Mouse (Mus musculus) MEL (cell line): ENCODE measurements around the gene Mark2. TPM values are rescaled to one million over a fixed set of nuclear protein-coding genes. Genes with fewer than 3 reads are reported as not detected.

Source experiments
- DNase-seq: peaks from one replicate; pipeline ENCODE4 v3.0.0; 2011; ENCODE audit warnings: low read depth, low spot score
- H3K27ac ChIP-seq: 2 replicates; pipeline ENCODE4 v1.5.1; 2012; ENCODE audit warnings: low read depth, mild to moderate bottlenecking, control low read depth, low read length, moderate library complexity; ENCODE audit not compliant: control insufficient read depth
- H3K27me3 ChIP-seq, 2 experiments: fragments of 150-350 bp in 1 of 2; sonication (generic) in 1 of 2; 2 replicates each; pipeline ENCODE4 v1.6.1; 2012; ENCODE audit warnings: low read length in 2 of 2, mild to moderate bottlenecking in 2 of 2, improper control_type of control experiment in 1 of 2, moderate library complexity in 1 of 2; ENCODE audit not compliant: insufficient read depth in 2 of 2, control insufficient read depth in 1 of 2
- H3K36me3 ChIP-seq, 2 experiments: 2 replicates each; pipeline ENCODE4 v1.6.1; 2012 to 2014; ENCODE audit warnings: low read length in 2 of 2, improper control_type of control experiment in 1 of 2, inconsistent platforms in 1 of 2, mild to moderate bottlenecking in 1 of 2; ENCODE audit not compliant: insufficient read depth in 2 of 2, control insufficient read depth in 1 of 2
- H3K4me1 ChIP-seq, 2 experiments: fragments of 150-350 bp in 1 of 2; sonication (generic) in 1 of 2; 2 replicates each; pipeline ENCODE4 v1.6.1; 2012; ENCODE audit warnings: low read length in 2 of 2, improper control_type of control experiment in 1 of 2, mild to moderate bottlenecking in 1 of 2; ENCODE audit not compliant: insufficient read depth in 2 of 2, control insufficient read depth in 1 of 2
- H3K4me3 ChIP-seq, 2 experiments: fragments of 150-350 bp in 1 of 2; sonication (generic) in 1 of 2; 2 replicates each; pipeline ENCODE4 v1.5.1; 2012; ENCODE audit warnings: low read depth in 2 of 2, low read length in 2 of 2, mild to moderate bottlenecking in 2 of 2, moderate library complexity in 2 of 2, control low read depth in 1 of 2, improper control_type of control experiment in 1 of 2; ENCODE audit not compliant: control insufficient read depth in 1 of 2, insufficient read depth in 1 of 2
- H3K79me2 ChIP-seq: 2 replicates; pipeline ENCODE4 v1.6.1; 2012; ENCODE audit warnings: mild to moderate bottlenecking, low read length, moderate library complexity; ENCODE audit not compliant: control insufficient read depth, poor library complexity, insufficient read depth
- H3K9ac ChIP-seq: 2 replicates; pipeline ENCODE4 v1.6.1; 2012; ENCODE audit warnings: low read depth, mild to moderate bottlenecking, control low read depth, low read length, moderate library complexity; ENCODE audit not compliant: control insufficient read depth, poor library complexity, severe bottlenecking
- H3K9me3 ChIP-seq: fragments of 150-350 bp; sonication (generic); replicated peaks from 2 replicates; pipeline ENCODE4 v1.6.1; 2012; ENCODE audit warnings: mild to moderate bottlenecking, low read length, improper control_type of control experiment, moderate library complexity; ENCODE audit not compliant: insufficient read depth
- BHLHE40 ChIP-seq: IDR thresholded peaks from 2 replicates; pipeline ENCODE4 v1.6.1; 2012; ENCODE audit warnings: low read depth, mild to moderate bottlenecking, inconsistent platforms, low read length, improper control_type of control experiment, borderline replicate concordance
- CHD1 ChIP-seq: IDR thresholded peaks from 2 replicates; pipeline ENCODE4 v1.6.1; 2012; ENCODE audit warnings: low read depth, mild to moderate bottlenecking, inconsistent platforms, low read length, improper control_type of control experiment
- CHD2 ChIP-seq: IDR thresholded peaks from 2 replicates; pipeline ENCODE4 v1.6.1; 2011; ENCODE audit warnings: low read length, improper control_type of control experiment
- CTCF ChIP-seq, 3 experiments: IDR thresholded peaks in 2 of 3; conservative IDR thresholded peaks in 1 of 3; 2 replicates each; pipeline ENCODE4 v1.5.1; 2011 to 2012; ENCODE audit warnings: low read length in 3 of 3, low read depth in 2 of 3, mild to moderate bottlenecking in 2 of 3, improper control_type of control experiment in 1 of 3, inconsistent platforms in 1 of 3, mixed read lengths in 1 of 3, moderate library complexity in 1 of 3; ENCODE audit not compliant: control insufficient read depth in 1 of 3, insufficient read depth in 1 of 3, poor library complexity in 1 of 3, severe bottlenecking in 1 of 3
- ETS1 ChIP-seq: IDR thresholded peaks from 2 replicates; pipeline ENCODE4 v1.6.1; 2012; ENCODE audit warnings: low read depth, mild to moderate bottlenecking, inconsistent platforms, low read length, improper control_type of control experiment, moderate library complexity
- GABPA ChIP-seq: IDR thresholded peaks from 2 replicates; pipeline ENCODE4 v1.6.1; 2012; ENCODE audit warnings: low read depth, mild to moderate bottlenecking, inconsistent platforms, low read length, improper control_type of control experiment, moderate library complexity
- GATA1 ChIP-seq: IDR thresholded peaks from 2 replicates; pipeline ENCODE4 v1.6.1; 2011; ENCODE audit warnings: low read depth, low read length, improper control_type of control experiment
- HCFC1 ChIP-seq: IDR thresholded peaks from 2 replicates; pipeline ENCODE4 v1.6.1; 2012; ENCODE audit warnings: low read depth, mild to moderate bottlenecking, inconsistent platforms, low read length, improper control_type of control experiment, moderate library complexity
- JUND ChIP-seq: IDR thresholded peaks from 2 replicates; pipeline ENCODE4 v1.6.1; 2011; ENCODE audit warnings: low read depth, mild to moderate bottlenecking, improper control_type of control experiment, low read length
- MAFK ChIP-seq: IDR thresholded peaks from 2 replicates; pipeline ENCODE4 v1.6.1; 2011; ENCODE audit warnings: low read depth, mild to moderate bottlenecking, low read length, improper control_type of control experiment, borderline replicate concordance
- MAX ChIP-seq: IDR thresholded peaks from 2 replicates; pipeline ENCODE4 v1.6.1; 2011; ENCODE audit warnings: low read length, improper control_type of control experiment
- MEF2A ChIP-seq: IDR thresholded peaks from 2 replicates; pipeline ENCODE4 v1.6.1; 2014; ENCODE audit warnings: low read depth, mild to moderate bottlenecking, inconsistent platforms, low read length, improper control_type of control experiment; ENCODE audit not compliant: poor library complexity, insufficient replicate concordance, severe bottlenecking; ENCODE audit errors: extremely low read depth
- MXI1 ChIP-seq: IDR thresholded peaks from 2 replicates; pipeline ENCODE4 v1.6.1; 2011; ENCODE audit warnings: mild to moderate bottlenecking, low read depth, low read length, improper control_type of control experiment
- MYB ChIP-seq: IDR thresholded peaks from 2 replicates; pipeline ENCODE4 v1.6.1; 2011; ENCODE audit warnings: mild to moderate bottlenecking, low read depth, low read length, improper control_type of control experiment
- MYC ChIP-seq: IDR thresholded peaks from 2 replicates; pipeline ENCODE4 v1.6.1; 2011; ENCODE audit warnings: low read depth, mild to moderate bottlenecking, low read length, improper control_type of control experiment, moderate library complexity
- NELFE ChIP-seq: IDR thresholded peaks from 2 replicates; pipeline ENCODE4 v1.6.1; 2011; ENCODE audit warnings: low read depth, low read length, improper control_type of control experiment
- NRF1 ChIP-seq: IDR thresholded peaks from 2 replicates; pipeline ENCODE4 v1.6.1; 2014; ENCODE audit warnings: low read depth, mild to moderate bottlenecking, inconsistent platforms, low read length, improper control_type of control experiment, moderate library complexity; ENCODE audit not compliant: poor library complexity, insufficient read depth, severe bottlenecking
- POLR2A ChIP-seq, 2 experiments: IDR thresholded peaks; 2 replicates each; pipeline ENCODE4 v1.6.1; 2011 to 2012; ENCODE audit warnings: low read length in 2 of 2, mild to moderate bottlenecking in 2 of 2, control low read depth in 1 of 2, improper control_type of control experiment in 1 of 2, low read depth in 1 of 2, moderate library complexity in 1 of 2; ENCODE audit not compliant: control insufficient read depth in 1 of 2, insufficient read depth in 1 of 2, poor library complexity in 1 of 2
- RCOR1 ChIP-seq: IDR thresholded peaks from 2 replicates; pipeline ENCODE4 v1.6.1; 2012; ENCODE audit warnings: low read depth, mild to moderate bottlenecking, inconsistent platforms, low read length, improper control_type of control experiment
- SIN3A ChIP-seq: IDR thresholded peaks from 2 replicates; pipeline ENCODE4 v1.6.1; 2012; ENCODE audit warnings: low read length, improper control_type of control experiment, inconsistent platforms
- SMC3 ChIP-seq: IDR thresholded peaks from 2 replicates; pipeline ENCODE4 v1.6.1; 2011; ENCODE audit warnings: low read depth, low read length, improper control_type of control experiment
- TAL1 ChIP-seq: IDR thresholded peaks from 2 replicates; pipeline ENCODE4 v1.6.1; 2012; ENCODE audit warnings: mild to moderate bottlenecking, inconsistent platforms, low read length, moderate library complexity, mixed read lengths
- TBP ChIP-seq: IDR thresholded peaks from 2 replicates; pipeline ENCODE4 v1.8.0; 2011; ENCODE audit warnings: low read depth, low read length, improper control_type of control experiment
- TCF12 ChIP-seq: IDR thresholded peaks from 2 replicates; pipeline ENCODE4 v1.6.1; 2014; ENCODE audit warnings: low read depth, mild to moderate bottlenecking, inconsistent platforms, low read length, improper control_type of control experiment, moderate library complexity
- UBTF ChIP-seq: IDR thresholded peaks from 2 replicates; pipeline ENCODE4 v1.6.1; 2012; ENCODE audit warnings: low read depth, mild to moderate bottlenecking, inconsistent platforms, low read length, improper control_type of control experiment, moderate library complexity, borderline replicate concordance; ENCODE audit not compliant: insufficient read depth
- USF1 ChIP-seq: IDR thresholded peaks from 2 replicates; pipeline ENCODE4 v1.6.1; 2014; ENCODE audit warnings: low read depth, mild to moderate bottlenecking, inconsistent platforms, low read length, improper control_type of control experiment, moderate library complexity
- USF2 ChIP-seq, 2 experiments: IDR thresholded peaks; 2 replicates each; pipeline ENCODE4 v1.6.1; 2011 to 2012; ENCODE audit warnings: improper control_type of control experiment in 2 of 2, low read length in 2 of 2, borderline replicate concordance in 1 of 2, inconsistent platforms in 1 of 2, low read depth in 1 of 2, mild to moderate bottlenecking in 1 of 2; ENCODE audit not compliant: insufficient read depth in 1 of 2
- ZC3H11A ChIP-seq: IDR thresholded peaks from 2 replicates; pipeline ENCODE4 v1.6.1; 2012; ENCODE audit warnings: low read depth, mild to moderate bottlenecking, inconsistent platforms, low read length, improper control_type of control experiment
- ZKSCAN1 ChIP-seq: IDR thresholded peaks from 2 replicates; pipeline ENCODE4 v1.6.1; 2012; ENCODE audit warnings: low read depth, mild to moderate bottlenecking, inconsistent platforms, low read length, improper control_type of control experiment, moderate library complexity
- ZMIZ1 ChIP-seq: IDR thresholded peaks from 2 replicates; pipeline ENCODE4 v1.6.1; 2012; ENCODE audit warnings: low read depth, mild to moderate bottlenecking, inconsistent platforms, low read length, improper control_type of control experiment, moderate library complexity
- ZNF384 ChIP-seq: IDR thresholded peaks from 2 replicates; pipeline ENCODE4 v1.6.1; 2012; ENCODE audit warnings: low read depth, mild to moderate bottlenecking, inconsistent platforms, low read length, improper control_type of control experiment
- polyA plus RNA-seq, 2 experiments: library from polyadenylated mRNA; stranded (reverse) in 1 of 2; unstranded in 1 of 2; fragments of >175 nt in 1 of 2; fragments of >200 nt in 1 of 2; gene quantifications; 2 replicates each; pipeline versions ENCODE4 v1.2.1 to v1.2.4; 2012; ENCODE audit warnings: low replicate concordance in 2 of 2, low read depth in 1 of 2; ENCODE audit not compliant: insufficient read length in 2 of 2, insufficient read depth in 1 of 2, missing spikeins in 1 of 2
- total RNA-seq: library from RNA; depleted of rRNA; stranded (reverse); fragments of 300-350 nt; gene quantifications from 2 replicates; pipeline ENCODE4 v1.2.3, GENCODE M21; 2012

Mark2 gene
- total and polyA plus RNA-seq, 3 experiments, result 36.1 to 72.4 TPM; not detected in 1

- TF ChIP-seq TBP (no peak), TAL1 (no peak), HCFC1 (0 out of 2 replicates have a peak, but pooled peaks have one; percentile 25), ZC3H11A (no peak), MAX (no peak), MYB (no peak), JUND (no peak), ZNF384 (no peak), TCF12 (no peak), POLR2A (IDR thresholded peaks at IDR 0.05; ENCODE audit: control insufficient read depth in 1 of 2, insufficient read depth in 1 of 2, low read depth in 1 of 2, low read length in 2 of 2, poor library complexity in 1 of 2) (peak in 1 of 2 experiments; percentile 40; a peak in 1 of 4 replicates), SIN3A (peak; percentile 27; the same call in 1 of the 2 replicates), USF1 (no peak), UBTF (no peak), CHD2 (no peak), MEF2A (no peak)
- TF ChIP-seq, all 39 proteins: peak for 5
Observed at GRCm38 (mm10) chr19:7246021-7246420, 95.6 kb downstream of the Mark2 start (continued).

DNA sequence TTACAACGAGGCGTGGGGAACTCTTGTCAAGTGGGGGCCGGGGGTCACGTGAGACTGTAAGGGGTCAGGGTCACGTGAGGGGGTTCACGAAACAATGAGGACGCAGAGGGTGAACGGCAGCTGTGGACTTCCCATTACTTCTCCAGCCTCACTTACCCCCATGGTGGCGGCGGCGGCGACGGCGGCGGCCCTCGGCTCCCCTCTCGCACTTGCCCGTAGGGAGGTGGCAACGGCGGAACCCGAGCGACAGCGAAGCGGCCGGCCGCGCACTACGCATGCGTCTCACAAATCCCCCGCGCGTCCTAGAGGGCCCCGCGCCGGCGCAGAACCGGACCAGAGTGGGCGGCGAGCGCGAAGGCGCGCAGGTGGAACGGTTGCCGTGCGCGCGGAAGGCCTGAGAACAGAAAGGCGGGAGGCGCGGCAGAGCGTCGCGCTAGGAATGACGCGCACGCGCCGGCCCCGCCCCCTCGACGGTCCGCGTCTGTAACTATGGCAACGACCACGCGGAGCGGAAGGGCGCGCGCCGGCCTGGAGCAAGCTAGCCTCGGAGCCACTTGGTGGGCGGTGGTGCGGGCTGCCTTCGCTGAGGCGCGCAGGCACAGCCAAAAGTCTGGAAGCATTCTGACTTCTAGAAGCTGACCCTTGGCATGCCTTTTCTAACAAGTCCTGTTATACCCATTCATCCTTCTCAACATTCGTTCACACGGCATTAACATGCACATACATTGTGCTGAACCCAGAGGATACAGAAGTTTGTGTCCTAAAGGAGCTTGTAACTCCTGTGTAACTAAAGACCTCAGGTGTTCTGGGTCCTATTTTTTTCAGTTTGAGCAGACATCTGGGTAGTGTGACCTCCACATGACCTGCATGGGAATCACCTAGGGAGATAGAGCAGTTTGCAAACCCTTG is 100.6 kb downstream of the Mark2 start, which contains the start of gene Naa40:
TSS of gene Naa40 (minus strand) at position 402 of the 909 bp plus-strand sequence.
- H3K4me3 ChIP-seq, result peak within 1 kb of the TSS; percentile 93 to 96
- peak; percentile 97 for DNase-seq
- peaks cover 0 to 20% of the 10 kb centered on the region in 2 experiments; a peak in 3 of 4 replicates for H3K36me3 ChIP-seq
- peaks cover 0 to 10% of the 10 kb centered on the region in 2 experiments; a peak in 2 of 4 replicates for H3K4me1 ChIP-seq
- peak within 1 kb of the TSS; percentile 100 for H3K9ac ChIP-seq
- H3K9me3 ChIP-seq, result no peaks in the 10 kb centered on the region
- no peaks in the 10 kb centered on the region; a peak in 2 of 4 replicates for H3K27me3 ChIP-seq
- H3K27ac ChIP-seq, result peak within 1 kb of the TSS; percentile 90
- H3K79me2 ChIP-seq, result peaks cover 38% of the 10 kb centered on the region
- TF ChIP-seq CHD2, result no peak
- no peak for TF ChIP-seq GATA1
- TF ChIP-seq ETS1, result peak; percentile 42; the same call in 1 of the 2 replicates
- TF ChIP-seq RCOR1, result no peak
- peak; percentile 21; the same call in 1 of the 2 replicates for TF ChIP-seq MYB
- TF ChIP-seq MAFK, result no peak
- no peak for TF ChIP-seq TBP
- no peak for TF ChIP-seq UBTF
- TF ChIP-seq BHLHE40, result peak; percentile 91
- peak; percentile 100 for TF ChIP-seq MXI1
- no peak for TF ChIP-seq SMC3
- TF ChIP-seq NELFE, result peak; percentile 76
- TF ChIP-seq CHD1, result no peak
- no peak for TF ChIP-seq ZKSCAN1
- TF ChIP-seq JUND, result no peak
- peak; percentile 100 for TF ChIP-seq SIN3A
- TF ChIP-seq USF1, result peak; percentile 96
- no peak for TF ChIP-seq GABPA
- no peak for TF ChIP-seq CTCF (IDR thresholded peaks at IDR 0.05 in 2 of 3, conservative IDR thresholded peaks at IDR 0.05 in 1 of 3; ENCODE audit: control insufficient read depth in 1 of 3, insufficient read depth in 1 of 3, low read depth in 2 of 3, low read length in 3 of 3, poor library complexity in 1 of 3, severe bottlenecking in 1 of 3)
- peak; percentile 84 for TF ChIP-seq MAX
- TF ChIP-seq TAL1, result no peak
- peak; percentile 26; the same call in 1 of the 2 replicates for TF ChIP-seq ZMIZ1
- peak; percentile 74 to 94 for TF ChIP-seq USF2 (IDR thresholded peaks at IDR 0.05; ENCODE audit: borderline replicate concordance in 1 of 2, insufficient read depth in 1 of 2, low read depth in 1 of 2, low read length in 2 of 2)
- TF ChIP-seq NRF1, result peak; percentile 92
- TF ChIP-seq MYC, result peak; percentile 29; the same call in 1 of the 2 replicates
- no peak; the same call in 1 of the 2 replicates for TF ChIP-seq TCF12
